Mouse (Mus musculus): ENCODE measurements around the gene Luc7l3. TPM values are rescaled to one million over a fixed set of nuclear protein-coding genes. Genes with fewer than 3 reads are reported as not detected.
A peak's percentile ranks its signal among the peaks of the same experiment; 100 is the strongest.

Luc7l3 gene
- total RNA-seq (2022): 100 to 1,000 TPM in 2 of 4 experiments, 10 to 100 TPM in 2; 83.7 to 111 (median 97.4) TPM

DNA sequence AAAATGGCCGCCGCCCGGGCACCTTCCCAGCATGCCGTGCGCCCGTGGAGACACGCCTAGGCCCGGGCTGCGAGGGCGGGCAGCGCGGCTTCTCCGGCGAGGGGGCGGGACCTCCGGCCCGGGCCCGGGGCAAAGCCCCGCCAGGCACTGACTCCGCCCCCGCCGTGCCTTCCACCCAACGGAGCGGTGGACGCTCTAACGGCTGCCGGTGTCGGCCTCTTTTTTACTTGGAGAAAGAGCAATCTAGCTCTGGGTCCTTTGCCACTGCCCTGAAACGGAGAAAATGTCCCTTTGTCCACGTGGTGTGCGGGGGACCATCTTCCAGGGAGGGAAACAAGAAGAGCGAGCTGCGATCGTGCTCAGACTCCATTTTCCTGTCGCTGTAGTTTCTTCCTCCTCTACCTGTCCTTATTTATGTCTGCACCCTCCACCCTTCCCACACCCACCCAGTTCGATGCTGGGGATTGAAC is at the start of gene Luc7l3:
TSS of gene Luc7l3 (minus strand) at position 58 of the 470 bp plus-strand sequence.
- DNase-seq (ENCODE audit: low spot score in 2 of 2): peak; percentile 91 to 93

DNA sequence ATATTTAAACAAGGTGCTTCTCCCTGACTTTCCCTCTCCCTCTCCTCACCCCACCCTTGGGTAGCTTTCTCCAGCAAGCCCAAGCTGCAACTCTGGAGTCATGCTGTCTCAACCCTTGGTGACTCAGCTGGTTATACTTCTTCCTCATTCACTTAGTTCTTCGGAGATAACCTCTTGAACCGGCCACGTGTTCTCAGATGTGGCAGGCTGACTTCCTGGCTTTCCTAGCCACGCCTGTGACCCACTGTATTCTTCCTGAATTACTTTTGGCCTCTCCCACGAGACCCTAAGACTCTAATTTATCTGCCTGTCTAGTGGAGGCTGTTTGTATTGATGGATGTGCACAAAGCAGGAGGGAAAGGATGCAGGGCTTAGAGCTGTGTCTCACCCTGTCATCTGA is 49.0 kb upstream of the Luc7l3 start:
- no peak for DNase-seq (ENCODE audit: low spot score in 2 of 2)

DNA sequence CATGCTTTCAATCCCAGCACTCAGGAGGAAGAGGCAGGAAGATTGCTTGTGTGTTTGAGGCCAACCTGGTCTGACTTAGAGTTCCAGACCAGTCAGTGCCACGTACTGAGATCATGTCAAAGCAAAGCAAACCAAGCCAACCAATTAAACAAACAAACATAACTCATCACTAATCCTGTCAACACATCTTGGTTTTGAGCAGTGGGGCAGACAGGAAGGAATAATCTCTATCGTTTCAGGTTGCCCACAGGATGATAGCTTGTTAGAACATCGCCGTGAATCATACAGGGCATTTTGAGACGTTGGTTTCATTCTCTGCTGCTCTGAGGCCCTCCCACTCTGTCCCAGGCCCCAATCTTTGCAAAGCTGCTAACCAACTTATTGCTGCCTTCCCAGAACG is 48.2 kb upstream of the Luc7l3 start:
- DNase-seq (ENCODE audit: low spot score in 2 of 2): no peak

DNA sequence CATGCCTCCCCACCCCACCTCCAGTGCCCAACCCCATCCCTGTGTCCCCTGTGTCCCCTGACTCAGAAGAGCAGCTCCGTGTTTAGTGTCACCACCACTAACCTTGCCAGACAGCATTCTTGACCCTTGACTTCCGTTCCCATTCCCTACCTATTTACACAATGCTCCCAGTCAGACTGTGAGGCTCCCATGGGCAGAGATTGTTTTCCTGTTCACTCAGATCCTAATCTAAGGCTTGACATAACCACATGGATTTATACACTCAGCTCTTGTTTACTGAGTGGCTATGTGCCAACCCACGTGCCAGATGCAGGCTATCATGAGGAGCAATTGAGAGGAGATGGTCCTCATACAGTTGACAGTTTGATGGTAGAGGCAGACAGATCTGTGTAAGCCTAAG is 43.6 kb upstream of the Luc7l3 start:
- DNase-seq (ENCODE audit: low spot score in 2 of 2): no peak

DNA sequence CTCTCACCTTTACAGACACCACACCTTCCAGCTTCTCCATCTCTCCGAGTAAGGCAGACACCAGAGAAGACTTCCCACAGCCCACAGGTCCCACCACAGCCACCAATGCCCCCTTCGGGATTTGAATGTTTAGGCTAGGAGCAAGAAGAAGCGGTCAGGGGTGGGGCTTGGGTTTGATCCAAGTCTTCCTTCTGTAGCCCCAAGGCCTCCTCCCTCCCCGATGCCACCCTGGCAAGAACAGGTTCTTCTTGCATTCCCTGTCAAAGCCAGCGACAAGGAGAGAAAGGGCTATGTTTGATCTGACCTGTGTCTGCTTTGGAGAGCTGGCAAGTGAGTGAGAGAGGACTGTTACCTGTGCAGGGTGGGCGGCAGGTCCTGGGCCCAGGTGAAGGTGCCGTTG is 41.9 kb upstream of the Luc7l3 start:
- DNase-seq (ENCODE audit: low spot score in 2 of 2): no peak

DNA sequence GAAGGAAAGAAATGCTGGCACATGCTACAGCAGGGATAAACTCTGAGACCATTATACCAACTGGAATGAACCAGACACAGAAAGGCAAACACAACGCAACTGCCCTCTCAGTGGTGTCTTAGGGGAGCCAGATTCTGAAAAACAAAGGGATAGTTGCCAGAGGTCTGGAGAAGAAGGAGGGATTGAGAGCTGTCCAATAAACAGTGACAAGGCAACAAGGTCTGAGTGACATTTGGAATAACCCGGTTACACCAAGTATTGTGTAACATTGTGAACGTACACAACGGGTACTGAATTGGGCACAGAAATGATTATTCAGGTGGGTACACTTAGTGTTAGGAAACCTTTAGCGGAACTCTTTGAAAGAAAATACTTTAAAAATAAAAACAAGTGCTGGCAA is 40.3 kb upstream of the Luc7l3 start:
- no peak for DNase-seq (ENCODE audit: low spot score in 2 of 2)

- no peak for DNase-seq (ENCODE audit: low spot score in 2 of 2)
Measured at GRCm38 (mm10) chr11:94361166-94361870, 39.5 kb upstream of the Luc7l3 start.

DNA sequence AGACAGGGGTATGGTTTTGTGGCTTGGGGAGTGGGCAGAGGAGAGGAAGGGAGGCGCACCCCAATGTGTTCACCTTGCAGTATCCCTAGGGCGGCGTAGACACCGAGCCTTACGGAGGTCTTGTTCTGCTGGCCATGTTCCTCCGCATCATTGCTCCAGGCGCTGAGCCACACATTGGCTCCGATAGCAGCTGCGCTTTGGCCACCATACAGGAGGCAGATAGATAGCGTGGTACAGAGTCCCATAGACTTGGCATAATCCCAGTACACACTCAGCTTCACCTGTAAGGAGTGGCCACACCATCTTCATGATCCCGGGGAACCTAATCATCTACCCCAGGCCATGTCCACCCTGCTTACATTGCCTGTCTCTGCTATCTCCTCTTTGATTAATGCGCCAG is 37.4 kb upstream of the Luc7l3 start:
- no peak for DNase-seq (ENCODE audit: low spot score in 2 of 2)

DNA sequence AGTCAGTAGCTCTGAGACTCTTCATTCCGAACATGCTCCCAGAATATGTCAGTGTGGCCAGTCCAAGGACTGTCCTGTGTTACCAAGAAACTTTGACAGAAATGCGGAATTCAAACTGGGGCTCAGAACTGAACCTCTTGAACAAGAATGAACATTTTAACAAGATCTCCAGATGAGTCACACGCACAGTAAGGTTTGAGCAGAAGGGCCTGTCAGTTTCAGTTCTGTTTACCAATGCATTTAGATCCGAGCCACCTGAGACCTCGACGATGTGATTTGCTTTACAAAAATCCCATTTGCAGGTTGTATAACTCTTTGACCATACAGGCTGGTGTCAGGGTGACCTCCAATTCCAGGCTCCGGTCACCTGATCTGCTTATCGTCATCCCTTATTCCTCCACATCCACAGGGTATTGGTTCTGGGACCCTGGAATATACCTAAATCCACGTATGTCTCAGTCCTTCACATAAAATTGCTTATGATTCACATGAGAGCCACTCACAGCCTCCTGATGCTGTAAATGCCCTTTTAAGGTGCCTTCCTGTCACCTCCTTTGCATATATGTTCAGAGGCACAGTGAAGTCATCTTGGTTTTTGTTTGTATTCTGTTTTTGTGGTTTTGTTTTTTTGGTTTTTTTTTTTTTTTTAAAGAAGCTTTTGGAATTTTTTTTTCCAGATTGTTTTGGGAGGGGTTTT is 33.9 kb upstream of the Luc7l3 start:
- no peak for DNase-seq (ENCODE audit: low spot score in 2 of 2)

DNA sequence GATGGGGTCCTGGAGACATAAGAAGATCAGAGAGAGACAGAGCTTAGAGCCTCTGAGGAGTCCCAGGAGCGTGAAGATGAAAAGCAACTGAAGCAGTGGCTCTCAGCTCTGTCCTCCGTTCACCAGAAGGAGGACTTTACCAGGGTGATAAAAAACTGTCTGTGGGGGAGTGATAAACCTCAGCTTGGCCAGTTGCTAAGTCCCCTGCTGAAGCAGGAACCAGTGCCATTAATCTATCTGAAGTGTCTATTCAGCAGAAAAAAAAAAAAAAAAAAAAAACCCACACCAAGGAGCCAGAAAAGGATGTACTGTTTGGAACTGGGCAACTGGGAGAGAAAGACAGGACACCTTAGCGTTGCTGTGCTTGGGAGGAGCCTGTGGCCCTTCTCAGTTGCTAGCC is 29.3 kb upstream of the Luc7l3 start:
- no peak for DNase-seq (ENCODE audit: low spot score in 2 of 2)

DNA sequence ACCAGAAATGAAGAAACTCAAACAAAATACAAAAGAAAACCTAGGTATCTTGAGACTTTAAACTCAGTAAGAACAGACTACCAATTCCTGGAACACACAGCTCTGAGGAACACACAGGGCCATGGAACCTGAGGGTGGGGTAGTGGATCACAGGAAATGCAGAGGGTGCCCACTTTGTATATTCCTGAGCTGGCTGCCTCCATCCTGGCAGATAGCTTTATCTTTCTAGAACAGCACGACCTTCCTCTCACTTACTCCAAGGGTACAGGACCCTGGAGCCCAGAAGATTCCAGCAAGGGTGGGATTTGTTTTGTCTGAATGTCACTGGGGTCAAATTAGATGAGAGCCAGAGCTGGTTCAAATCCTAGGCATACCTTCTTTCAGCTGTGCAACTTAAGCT is 28.5 kb upstream of the Luc7l3 start:
- DNase-seq (ENCODE audit: low spot score in 2 of 2): no peak

DNA sequence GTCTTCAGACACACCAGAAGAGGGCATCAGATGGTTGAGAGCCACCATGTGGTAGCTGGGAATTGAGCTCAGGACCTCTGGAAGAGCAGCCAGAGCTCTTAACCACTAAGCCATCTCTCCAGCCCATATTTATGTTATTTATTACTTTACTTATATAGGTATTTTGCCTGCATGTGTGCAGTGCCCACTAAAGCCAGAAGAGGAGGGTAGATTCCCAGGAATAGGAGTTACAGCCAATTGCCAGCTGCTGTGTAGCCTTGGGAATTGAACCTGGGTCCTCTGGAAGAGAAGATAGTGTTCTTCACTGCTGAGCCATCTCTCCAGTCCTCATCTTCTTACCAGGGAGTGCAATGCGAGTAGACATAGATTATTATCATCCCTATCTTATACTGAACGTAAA is 28.1 kb upstream of the Luc7l3 start:
- DNase-seq (ENCODE audit: low spot score in 2 of 2): no peak

DNA sequence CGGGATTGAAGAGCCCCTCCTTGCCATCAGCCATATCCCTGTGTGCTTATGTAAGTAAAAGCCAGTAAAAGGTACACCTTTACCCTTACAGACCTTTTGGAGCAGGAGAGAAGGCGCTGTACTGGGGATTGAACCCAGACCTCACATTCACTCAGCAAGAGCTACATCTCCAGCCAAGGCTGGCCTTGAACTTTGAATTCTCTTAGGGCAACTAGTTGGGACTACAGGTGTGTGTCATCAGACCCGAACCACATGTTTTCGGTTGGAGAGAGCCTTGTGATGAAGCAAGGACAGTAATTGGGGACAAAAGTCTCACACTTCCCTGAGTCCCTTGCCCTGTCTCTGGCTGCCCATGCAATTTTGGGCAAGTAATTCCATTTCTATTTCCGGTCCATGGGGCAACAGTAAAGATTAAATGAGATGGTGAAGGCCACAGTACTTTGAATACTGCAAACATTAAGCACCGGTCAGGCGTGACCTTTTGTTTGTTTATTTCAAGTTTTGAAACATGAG is 25.3 kb upstream of the Luc7l3 start:
- no peak for DNase-seq (ENCODE audit: low spot score in 2 of 2)

GRCm38 (mm10) chr11:94346611-94347010 is 24.8 kb upstream of the Luc7l3 start:
- no peak for DNase-seq (ENCODE audit: low spot score in 2 of 2)

DNA sequence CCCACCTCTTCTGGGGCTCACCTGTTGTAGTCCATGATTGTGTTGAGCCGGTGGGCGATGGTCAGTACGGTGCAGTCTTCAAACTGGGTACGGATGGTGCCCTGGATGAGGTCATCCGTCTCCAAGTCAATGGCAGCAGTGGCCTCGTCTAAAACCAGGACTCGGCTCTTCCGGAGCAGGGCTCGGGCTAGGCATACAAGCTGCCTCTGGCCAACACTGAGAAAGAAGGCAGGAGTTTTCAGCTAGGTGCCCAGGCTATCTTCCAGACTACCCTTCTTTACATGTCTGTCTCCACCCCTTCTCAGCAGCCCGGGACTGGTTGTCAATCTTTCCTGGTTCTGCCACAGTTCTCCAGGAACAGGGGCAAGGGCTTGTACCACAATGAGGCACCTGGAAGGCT is 24.1 kb upstream of the Luc7l3 start:
- DNase-seq (ENCODE audit: low spot score in 2 of 2): no peak

DNA sequence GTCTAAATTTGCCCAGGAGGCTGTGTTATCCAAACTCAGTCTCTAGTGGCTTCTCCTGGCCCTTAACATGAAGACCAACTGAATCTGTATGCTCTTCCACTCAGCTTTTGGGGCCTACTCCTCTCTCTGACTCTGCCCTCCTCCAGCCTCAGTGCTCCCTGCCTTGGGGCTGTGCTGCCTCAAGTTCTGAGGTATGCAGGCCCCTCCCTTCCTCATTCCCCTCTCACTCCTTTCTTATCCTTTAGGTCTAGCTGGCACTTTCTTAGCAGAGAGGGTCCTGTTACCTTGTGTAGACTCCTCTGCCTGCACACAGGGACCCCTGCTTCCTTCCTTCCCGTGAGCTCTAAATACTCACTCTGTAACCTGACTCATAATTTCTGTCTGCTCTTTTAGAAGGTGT is 22.7 kb upstream of the Luc7l3 start:
- no peak for DNase-seq (ENCODE audit: low spot score in 2 of 2)

GRCm38 (mm10) chr11:94343955-94344358 is 22.2 kb upstream of the Luc7l3 start:
- no peak for DNase-seq (ENCODE audit: low spot score in 2 of 2)

DNA sequence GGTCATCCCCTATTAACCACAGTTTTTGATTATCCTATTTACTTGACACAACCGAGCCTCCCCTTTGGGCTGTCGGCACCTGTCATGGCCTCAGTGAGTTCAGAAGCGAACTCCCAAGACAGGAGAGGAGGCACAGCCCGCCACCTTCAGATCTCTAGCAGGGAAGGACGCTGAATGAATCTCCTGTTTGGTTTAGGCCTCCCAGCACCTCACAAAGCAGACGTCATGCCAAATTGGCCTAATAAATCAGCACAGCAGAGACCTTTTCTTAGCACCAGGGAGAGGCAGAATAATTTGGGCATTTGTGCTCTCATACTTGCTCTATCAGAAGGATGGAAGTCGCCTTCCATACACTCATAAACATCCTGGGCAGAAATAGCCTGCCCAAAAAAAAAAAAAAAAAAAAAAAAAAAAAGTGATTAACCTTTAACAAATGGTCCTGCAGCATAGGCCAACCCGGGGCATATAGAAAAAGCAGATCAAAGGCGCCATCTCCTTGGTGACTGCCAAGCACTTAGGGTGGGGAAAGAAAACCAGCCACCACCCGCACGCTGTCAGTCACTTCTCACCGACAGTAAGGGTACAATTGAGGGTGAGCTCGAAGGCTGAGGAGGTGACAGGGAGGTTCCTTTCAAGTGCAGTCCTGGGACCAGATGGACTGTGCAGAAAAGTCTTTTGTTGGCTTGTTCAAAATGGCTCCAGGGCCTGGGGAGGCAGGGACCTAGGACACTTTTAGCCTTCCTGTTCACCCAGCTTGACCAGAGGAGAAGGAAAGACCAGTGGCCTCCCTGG is 20.5 kb upstream of the Luc7l3 start:
- no peak for DNase-seq (ENCODE audit: low spot score in 2 of 2)

- DNase-seq (ENCODE audit: low spot score in 2 of 2): no peak
Measured at GRCm38 (mm10) chr11:94340948-94341933, 19.5 kb upstream of the Luc7l3 start.

GRCm38 (mm10) chr11:94339732-94340585 is 18.2 kb upstream of the Luc7l3 start:
- no peak for DNase-seq (ENCODE audit: low spot score in 2 of 2)

All from left cerebral cortex, adult 8-10 months (tissue).